Mouse (Mus musculus) lung, postnatal 0 days (tissue): ENCODE measurements around the gene Kctd6. TPM values are rescaled to one million over a fixed set of nuclear protein-coding genes. Genes with fewer than 3 reads are reported as not detected.

Experiments used
- ATAC-seq: fragments of 200-750 bp; cut with Nextera tagmentation; 2 replicates; pipeline ENCODE4 v1.8.0; 2017; ENCODE audit warnings: moderate library complexity
- DNase-seq: peaks from one replicate; pipeline ENCODE4 v3.0.0-alpha.2; 2016; ENCODE audit warnings: low spot score
- H3K27ac ChIP-seq: fragments of 300-500 bp; sonication (generic); 2 replicates; pipeline ENCODE4 v1.5.1; 2014; ENCODE audit warnings: antibody characterized with exemption, mild to moderate bottlenecking, low read length, mixed read lengths
- H3K27me3 ChIP-seq: fragments of 300-500 bp; sonication (generic); replicated peaks from 2 replicates; pipeline ENCODE4 v1.6.1; 2014; ENCODE audit warnings: low read length, mixed read lengths; ENCODE audit not compliant: insufficient read depth
- H3K36me3 ChIP-seq: fragments of 300-500 bp; sonication (generic); 2 replicates; pipeline ENCODE4 v1.6.1; 2014; ENCODE audit warnings: low read length, mixed read lengths; ENCODE audit not compliant: insufficient read depth
- H3K4me1 ChIP-seq: fragments of 300-500 bp; sonication (generic); 2 replicates; pipeline ENCODE4 v1.6.1; 2014; ENCODE audit warnings: antibody characterized with exemption, low read depth, low read length, mixed read lengths; ENCODE audit not compliant: insufficient read depth
- H3K4me2 ChIP-seq: fragments of 300-500 bp; sonication (generic); replicated peaks from 2 replicates; pipeline ENCODE4 v1.6.1; 2014; ENCODE audit warnings: low read depth, mild to moderate bottlenecking, low read length, moderate library complexity, mixed read lengths
- H3K4me3 ChIP-seq: fragments of 300-500 bp; sonication (generic); 2 replicates; pipeline ENCODE4 v1.5.1; 2014; ENCODE audit warnings: low read depth, low read length
- H3K9ac ChIP-seq: fragments of 300-500 bp; sonication (generic); replicated peaks from 2 replicates; pipeline ENCODE4 v1.6.1; 2014; ENCODE audit warnings: low read depth, mild to moderate bottlenecking
- H3K9me3 ChIP-seq: fragments of 300-500 bp; sonication (generic); 2 replicates; pipeline ENCODE4 v1.6.1; 2016; ENCODE audit warnings: low read length, mixed read lengths
- CTCF ChIP-seq: IDR thresholded peaks from 2 replicates; pipeline ENCODE4 v1.5.1; 2016; ENCODE audit warnings: antibody characterized with exemption, mild to moderate bottlenecking
- EP300 ChIP-seq: IDR thresholded peaks from 2 replicates; pipeline ENCODE4 v1.6.1; 2016; ENCODE audit warnings: antibody characterized with exemption, mild to moderate bottlenecking, control low read depth
- WGBS: fragments of 180-500 bp; shearing (Covaris S2); extraction: QIAGEN DNeasy Blood & Tissue Kit; methylation state at CpG from one replicate; pipeline ENCODE4 v1.1.7; 2014; 5-methylcytosine and 5-hydroxymethylcytosine counted together
- polyA plus RNA-seq: library from polyadenylated mRNA; unstranded; fragments of >200 nt; fragmentation: Nextera tagmentation; extraction: Ambion mirVana; gene quantifications from 2 replicates; pipeline ENCODE4 v1.2.1, GENCODE M21; 2015

The Kctd6 gene
- polyA plus RNA-seq, 1 experiment from 2014 or later: 19.5 TPM

- H3K4me2 ChIP-seq: no peak overlapping the region
- H3K9me3 ChIP-seq: no peaks in the 10 kb centered on the region
- no peaks in the 10 kb centered on the region for H3K36me3 ChIP-seq
- WGBS: 69% methylated on average over 2 of the region's 2 CpGs
- no peak overlapping the region for H3K9ac ChIP-seq
- no peaks in the 10 kb centered on the region for H3K27me3 ChIP-seq
- DNase-seq (no peak), ATAC-seq (no peak)
- TF ChIP-seq EP300 (no peak), CTCF (no peak)
- no peak overlapping the region for H3K4me3 ChIP-seq
- no peak overlapping the region for H3K27ac ChIP-seq
- H3K4me1 ChIP-seq: peaks cover 11% of the 10 kb centered on the region; the same call in 1 of the 2 replicates
Observed at GRCm38 (mm10) chr14:8212996-8213395, 944 bp upstream of the Kctd6 start.

GRCm38 (mm10) chr14:8214299-8215207 lies 613 bp downstream of the Kctd6 start:
- H3K4me2 ChIP-seq: peak overlapping the region; percentile 83
- peaks cover 11% of the 10 kb centered on the region; the same call in 1 of the 2 replicates for H3K4me1 ChIP-seq
- peak overlapping the region; percentile 81 for H3K4me3 ChIP-seq
- 2% methylated on average over 50 of the region's 63 CpGs for WGBS
- no peaks in the 10 kb centered on the region for H3K36me3 ChIP-seq
- DNase-seq (peak; percentile 71), ATAC-seq (peak; percentile 79)
- H3K9me3 ChIP-seq: no peaks in the 10 kb centered on the region
- peak overlapping the region; percentile 88 for H3K9ac ChIP-seq
- TF ChIP-seq CTCF (no peak), EP300 (no peak)
- no peaks in the 10 kb centered on the region for H3K27me3 ChIP-seq
- H3K27ac ChIP-seq: peak overlapping the region; percentile 95

GRCm38 (mm10) chr14:8215208-8215778 lies 1.4 kb downstream of the Kctd6 start:
- TF ChIP-seq EP300 (no peak), CTCF (peak; percentile 18; the same call in 1 of the 2 replicates)
- H3K4me1 ChIP-seq: peaks cover 11% of the 10 kb centered on the region; the same call in 1 of the 2 replicates
- no peaks in the 10 kb centered on the region for H3K27me3 ChIP-seq
- H3K27ac ChIP-seq: no peak overlapping the region
- H3K4me2 ChIP-seq: peak overlapping the region; percentile 83
- no peak overlapping the region for H3K9ac ChIP-seq
- ATAC-seq: no peak
- H3K9me3 ChIP-seq: no peaks in the 10 kb centered on the region
- H3K36me3 ChIP-seq: no peaks in the 10 kb centered on the region
- WGBS: 29% methylated on average over 21 of the region's 21 CpGs
- peak overlapping the region; percentile 81 for H3K4me3 ChIP-seq
- peak; percentile 24 for DNase-seq

GRCm38 (mm10) chr14:8216100-8216499 lies 2.2 kb downstream of the Kctd6 start:
- Histone ChIP-seq H3K27me3 (no peaks in the 10 kb centered on the region), H3K4me3 (no peak overlapping the region), H3K9me3 (no peaks in the 10 kb centered on the region), H3K4me2 (peak overlapping the region; percentile 83; the same call in 1 of the 2 replicates), H3K9ac (no peak overlapping the region), H3K4me1 (peaks cover 11% of the 10 kb centered on the region; the same call in 1 of the 2 replicates), H3K36me3 (no peaks in the 10 kb centered on the region), H3K27ac (no peak overlapping the region)
- no peak for ATAC-seq
- DNase-seq: peak; percentile 60
- WGBS: 53% methylated on average over 5 of the region's 5 CpGs
- TF ChIP-seq CTCF (no peak), EP300 (no peak)

GRCm38 (mm10) chr14:8218238-8218637 lies 4.3 kb downstream of the Kctd6 start:
- no peaks in the 10 kb centered on the region for H3K36me3 ChIP-seq
- H3K9me3 ChIP-seq: no peaks in the 10 kb centered on the region
- no peak overlapping the region for H3K27ac ChIP-seq
- WGBS: 54% methylated on average over 7 of the region's 7 CpGs
- H3K4me1 ChIP-seq: peaks cover 11% of the 10 kb centered on the region; the same call in 1 of the 2 replicates
- no peak for ATAC-seq
- no peak overlapping the region for H3K9ac ChIP-seq
- no peak for DNase-seq
- no peak overlapping the region for H3K4me3 ChIP-seq
- no peak overlapping the region for H3K4me2 ChIP-seq
- H3K27me3 ChIP-seq: no peaks in the 10 kb centered on the region
- TF ChIP-seq EP300: no peak
- TF ChIP-seq CTCF: no peak

GRCm38 (mm10) chr14:8218730-8219380 lies 4.9 kb downstream of the Kctd6 start:
- Histone ChIP-seq H3K9ac (no peak overlapping the region), H3K9me3 (no peaks in the 10 kb centered on the region), H3K27ac (no peak overlapping the region), H3K36me3 (0 out of 2 replicates have a peak, but pooled peaks cover 1% of the 10 kb centered on the region), H3K27me3 (no peaks in the 10 kb centered on the region), H3K4me2 (no peak overlapping the region), H3K4me1 (peaks cover 11% of the 10 kb centered on the region; the same call in 1 of the 2 replicates), H3K4me3 (no peak overlapping the region)
- TF ChIP-seq CTCF (no peak), EP300 (no peak)
- WGBS: 52% methylated on average over 10 of the region's 10 CpGs
- DNase-seq (no peak), ATAC-seq (no peak)
